Mouse (Mus musculus) liver, adult 2 months (tissue): ENCODE data around the gene Hoxa13.

Experiments
- CTCF ChIP-seq: fragments of 200-500 bp; IDR thresholded peaks from 2 replicates; pipeline ENCODE4 v1.5.1; 2011; ENCODE audit warnings: low read depth, low read length, control low read depth
- POLR2A ChIP-seq: fragments of 200-500 bp; IDR thresholded peaks from 2 replicates; pipeline ENCODE4 v1.6.1; 2011; ENCODE audit warnings: low read length, control low read depth; ENCODE audit not compliant: insufficient read depth; ENCODE audit errors: extremely low read depth

- no peak for TF ChIP-seq CTCF
- no peak for TF ChIP-seq POLR2A
Observed at GRCm38 (mm10) chr6:52259811-52260261, 844 bp downstream of the Hoxa13 start.
